Mouse (Mus musculus) embryonic stem cell, embryonic (primary cell): ENCODE measurements around the gene Dlgap4.

Experiments used
- CTCF ChIA-PET, 4 experiments: fragments of 300-600 bp in 2 of 4; fragments of 350-600 bp in 2 of 4; sonication (Branson Sonifier 250); formaldehyde crosslinking; loops; one replicate each; lab custom pipeline; 2022; ENCODE audit warnings: inconsistent platforms in 2 of 4; lab: Charles Lee
- POLR2A ChIA-PET, 4 experiments: fragments of 300-600 bp in 2 of 4; fragments of 350-600 bp in 2 of 4; sonication (Branson Sonifier 250); formaldehyde crosslinking; loops; one replicate each; lab custom pipeline; 2022; ENCODE audit warnings: antibody characterized with exemption in 4 of 4, inconsistent platforms in 1 of 4; lab: Charles Lee

Dlgap4 gene

DNA sequence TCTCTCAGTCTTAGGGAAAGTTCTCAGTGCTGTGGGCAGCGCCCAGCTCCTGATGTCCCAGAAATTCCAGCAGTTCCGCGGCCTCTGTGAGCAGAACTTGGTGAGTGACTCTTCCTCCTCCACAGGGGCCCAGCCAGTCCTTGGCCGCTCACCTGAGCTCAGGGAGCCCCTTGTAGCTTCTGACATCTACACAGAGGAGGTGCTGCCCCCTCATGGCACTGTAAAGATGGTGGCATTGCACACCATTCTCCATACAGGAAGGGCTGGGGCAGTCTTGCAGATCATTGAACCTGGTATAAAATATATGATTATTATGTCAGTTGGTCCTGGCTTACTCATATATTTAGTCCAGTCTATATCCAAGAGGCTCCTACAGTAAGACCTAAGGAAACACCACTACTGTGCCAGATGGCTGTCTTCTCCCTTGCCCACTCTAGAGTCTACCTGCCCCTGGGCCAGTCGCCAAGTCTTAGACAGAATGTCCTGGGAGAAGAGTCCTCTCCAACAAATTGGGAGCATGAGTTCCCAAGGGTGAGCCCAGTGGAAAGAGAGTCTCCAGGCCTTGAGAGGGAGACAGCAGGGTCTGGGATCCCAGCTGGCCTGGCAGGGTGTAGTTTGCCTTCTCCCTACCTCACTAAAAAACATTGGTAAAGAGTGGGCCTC lies 147.5 kb downstream of the Dlgap4 start:
- POLR2A ChIA-PET, result interaction anchor here in 3 of 4 experiments (0.6 to 3.9 kb wide), 8 partner anchors 14 to 1645 kb away, joined by 3 to 13 read pairs (median 4); partner anchors contain the start of gene Myl9 (in 1 of the 3)
- CTCF ChIA-PET, result interaction anchor here in 2 of 4 experiments (0.5 to 1.8 kb wide), 7 partner anchors 14 to 557 kb away, joined by 3 to 6 read pairs (median 4); partner anchors contain the start of gene Myl9 (in 1 of the 2)

GRCm38 (mm10) chr2:156761521-156762278 lies 148.2 kb downstream of the Dlgap4 start:
- CTCF ChIA-PET, result interaction anchor here in 1 of 4 experiments (1.8 kb wide), 1 partner anchor 13 kb away, joined by 6 read pairs; the partner anchor contains the start of gene Myl9
- POLR2A ChIA-PET, result interaction anchor here in 3 of 4 experiments (0.6 to 3.9 kb wide), 5 partner anchors 16 to 263 kb away, joined by 3 to 13 read pairs (median 4); no protein-coding TSS in a partner anchor

GRCm38 (mm10) chr2:156762499-156762898 lies 149.0 kb downstream of the Dlgap4 start:
- CTCF ChIA-PET, result interaction anchor here in 1 of 4 experiments (0.6 kb wide), 1 partner anchor 44 kb away, joined by 3 read pairs; no protein-coding TSS in a partner anchor
- POLR2A ChIA-PET, result interaction anchor here in 3 of 4 experiments (0.6 to 3.9 kb wide), 5 partner anchors 15 to 522 kb away, joined by 3 to 13 read pairs (median 3); no protein-coding TSS in a partner anchor

- ChIA-PET POLR2A (interaction anchor here in 3 of 4 experiments (0.5 to 3.9 kb wide), 8 partner anchors 34 to 807 kb away, joined by 3 to 13 read pairs (median 3); partner anchors contain the start of gene Cep250 (in 1 of the 3)), CTCF (interaction anchor here in 3 of 4 experiments (0.6 to 0.7 kb wide), 4 partner anchors 20 to 498 kb away, joined by 3 to 9 read pairs (median 6); no protein-coding TSS in a partner anchor)
Observed at GRCm38 (mm10) chr2:156763101-156763500, 149.6 kb downstream of the Dlgap4 start.

DNA sequence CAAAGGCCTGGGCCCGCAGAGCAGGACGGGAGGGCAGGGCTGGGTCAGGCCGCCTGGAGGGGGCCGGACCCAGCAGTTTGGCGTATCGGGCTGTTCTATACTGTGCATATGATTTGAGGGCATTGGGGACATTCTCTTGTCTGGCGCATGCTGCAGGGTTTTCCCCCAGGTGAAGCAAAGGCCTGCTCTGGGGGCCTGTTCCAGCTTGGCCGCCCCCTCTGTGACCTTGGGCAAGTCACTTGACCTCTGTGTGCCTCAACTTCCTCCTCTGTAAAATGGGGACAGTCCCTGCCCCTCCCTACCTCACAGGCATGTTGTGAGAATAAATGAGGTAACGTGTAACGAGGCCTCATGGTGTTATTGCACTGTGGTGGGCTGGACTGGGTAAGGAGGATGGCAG lies 150.5 kb downstream of the Dlgap4 start:
- ChIA-PET POLR2A (interaction anchor here in 2 of 4 experiments (0.5 to 3.9 kb wide), 7 partner anchors 10 to 316 kb away, joined by 3 to 13 read pairs (median 3); partner anchors contain the start of gene Myl9 (in 2 of the 2)), CTCF (no interaction called here)

DNA sequence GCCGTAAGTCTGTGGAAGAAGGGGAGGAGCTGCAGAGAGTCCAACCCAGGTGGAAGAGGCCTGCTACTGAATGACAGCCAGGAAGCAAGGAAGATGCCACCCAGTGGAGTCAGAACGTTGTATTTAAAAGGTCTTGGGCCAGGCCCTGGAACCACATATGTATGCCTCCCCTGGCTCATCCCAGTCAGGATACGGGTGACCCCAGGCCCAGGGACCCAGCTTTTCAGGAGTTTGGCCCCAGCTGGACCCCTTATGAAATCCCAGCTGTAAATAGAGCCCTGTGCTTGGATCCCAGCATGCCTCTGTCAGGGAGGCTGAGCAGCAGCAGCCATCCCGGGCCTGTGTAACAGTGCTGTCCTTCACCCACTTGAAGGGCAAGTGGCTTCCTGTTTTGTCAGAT lies 151.2 kb downstream of the Dlgap4 start:
- ChIA-PET POLR2A (interaction anchor here in 3 of 4 experiments (0.6 to 3.9 kb wide), 10 partner anchors 9 to 339 kb away, joined by 3 to 13 read pairs (median 3); partner anchors contain the start of gene Myl9 (in 2 of the 3)), CTCF (interaction anchor here in 1 of 4 experiments (1.8 kb wide), 1 partner anchor 17 kb away, joined by 4 read pairs; no protein-coding TSS in a partner anchor)

DNA sequence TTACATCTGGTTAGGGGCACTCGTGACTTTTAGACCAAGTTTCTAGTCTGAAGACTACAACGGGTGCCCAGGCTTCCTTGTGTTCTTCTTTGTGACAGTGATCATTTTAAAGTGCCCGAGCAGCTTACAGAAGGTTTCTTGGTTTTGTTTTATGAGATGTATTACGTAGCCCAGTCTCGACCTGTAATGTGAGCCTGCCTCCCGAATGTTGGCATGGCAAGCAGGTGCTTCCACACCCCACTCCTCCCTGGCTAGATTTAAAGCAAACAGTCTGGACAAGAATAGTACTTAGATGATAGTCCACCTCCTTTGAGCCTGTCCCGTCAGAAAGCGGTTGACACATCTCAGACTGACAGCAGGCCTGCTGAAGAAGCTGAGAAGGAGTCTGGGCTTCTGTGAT lies 152.1 kb downstream of the Dlgap4 start:
- POLR2A ChIA-PET, result interaction anchor here in 3 of 4 experiments (1.1 to 2.7 kb wide), 4 partner anchors 10 to 340 kb away, joined by 3 to 7 read pairs (median 4); partner anchors contain the start of gene Myl9 (in 1 of the 3)
- CTCF ChIA-PET, result interaction anchor here in 1 of 4 experiments (0.9 to 1.8 kb wide), 2 partner anchors 9 to 16 kb away, joined by 3 to 4 read pairs; no protein-coding TSS in a partner anchor

GRCm38 (mm10) chr2:156766227-156767019 lies 152.9 kb downstream of the Dlgap4 start:
- ChIA-PET CTCF (interaction anchor here in 3 of 4 experiments (0.6 to 1.8 kb wide), 4 partner anchors 8 to 43 kb away, joined by 3 to 4 read pairs (median 4); no protein-coding TSS in a partner anchor), POLR2A (interaction anchor here in 2 of 4 experiments (0.9 to 2.7 kb wide), 4 partner anchors 9 to 39 kb away, joined by 4 to 7 read pairs (median 4); partner anchors contain the start of gene Myl9 (in 1 of the 2))

DNA sequence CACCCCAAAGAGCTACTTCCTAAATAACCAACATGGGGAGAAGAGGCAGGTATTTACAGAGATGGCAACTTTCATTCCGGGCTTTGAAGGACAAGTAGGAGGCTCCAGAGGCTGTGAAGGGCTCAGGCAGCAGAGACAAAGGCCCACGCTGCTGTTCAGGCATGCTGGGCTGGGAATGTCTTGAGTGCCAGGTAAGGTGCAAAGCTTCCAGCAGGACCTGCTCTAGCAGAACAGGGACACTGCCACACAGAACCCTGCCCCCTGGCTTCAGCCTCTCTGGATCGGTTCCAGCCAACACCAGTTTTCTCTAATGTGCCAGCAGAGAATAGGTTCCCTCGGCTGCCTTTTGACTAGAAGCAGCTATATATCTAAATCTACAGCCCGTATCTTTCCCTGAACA lies 153.6 kb downstream of the Dlgap4 start:
- POLR2A ChIA-PET, result interaction anchor here in 2 of 4 experiments (0.9 to 1.3 kb wide), 3 partner anchors 8 to 39 kb away, joined by 4 read pairs; partner anchors contain the start of gene Myl9 (in 1 of the 2)
- CTCF ChIA-PET, result interaction anchor here in 2 of 4 experiments (0.6 to 0.7 kb wide), 2 partner anchors 16 to 43 kb away, joined by 4 read pairs; no protein-coding TSS in a partner anchor

DNA sequence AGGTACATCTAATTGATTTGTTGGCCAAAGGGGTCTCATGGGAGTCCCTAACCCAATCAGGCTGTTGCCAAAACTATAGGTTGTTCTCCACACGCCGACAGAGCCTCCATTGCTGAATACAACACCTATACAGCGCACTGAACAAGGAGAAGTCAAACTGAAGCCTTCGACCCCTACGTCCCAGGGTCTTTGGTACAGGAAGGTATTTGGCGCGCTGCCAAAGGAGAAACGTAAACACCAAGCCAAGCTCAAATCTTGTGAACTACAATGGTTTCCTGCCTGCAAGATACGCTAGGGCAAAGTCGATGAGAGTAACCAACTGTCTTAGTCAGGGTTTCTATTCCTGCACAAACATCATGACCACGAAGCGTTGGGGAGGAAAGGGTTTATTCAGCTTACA lies 155.8 kb downstream of the Dlgap4 start:
- CTCF ChIA-PET, result interaction anchor here in 1 of 4 experiments (0.5 kb wide), 1 partner anchor 932 kb away, joined by 3 read pairs; no protein-coding TSS in a partner anchor
- POLR2A ChIA-PET, result interaction anchor here in 2 of 4 experiments (0.6 to 1.5 kb wide), 4 partner anchors 11 to 393 kb away, joined by 3 to 6 read pairs (median 4); no protein-coding TSS in a partner anchor

- ChIA-PET POLR2A (interaction anchor here in 1 of 4 experiments (2.0 kb wide), 1 partner anchor 9 kb away, joined by 12 read pairs; no protein-coding TSS in a partner anchor), CTCF (interaction anchor here in 2 of 4 experiments (0.6 to 1.2 kb wide), 2 partner anchors 8 to 580 kb away, joined by 3 read pairs; no protein-coding TSS in a partner anchor)
Observed at GRCm38 (mm10) chr2:156773470-156773869, 160.0 kb downstream of the Dlgap4 start.

DNA sequence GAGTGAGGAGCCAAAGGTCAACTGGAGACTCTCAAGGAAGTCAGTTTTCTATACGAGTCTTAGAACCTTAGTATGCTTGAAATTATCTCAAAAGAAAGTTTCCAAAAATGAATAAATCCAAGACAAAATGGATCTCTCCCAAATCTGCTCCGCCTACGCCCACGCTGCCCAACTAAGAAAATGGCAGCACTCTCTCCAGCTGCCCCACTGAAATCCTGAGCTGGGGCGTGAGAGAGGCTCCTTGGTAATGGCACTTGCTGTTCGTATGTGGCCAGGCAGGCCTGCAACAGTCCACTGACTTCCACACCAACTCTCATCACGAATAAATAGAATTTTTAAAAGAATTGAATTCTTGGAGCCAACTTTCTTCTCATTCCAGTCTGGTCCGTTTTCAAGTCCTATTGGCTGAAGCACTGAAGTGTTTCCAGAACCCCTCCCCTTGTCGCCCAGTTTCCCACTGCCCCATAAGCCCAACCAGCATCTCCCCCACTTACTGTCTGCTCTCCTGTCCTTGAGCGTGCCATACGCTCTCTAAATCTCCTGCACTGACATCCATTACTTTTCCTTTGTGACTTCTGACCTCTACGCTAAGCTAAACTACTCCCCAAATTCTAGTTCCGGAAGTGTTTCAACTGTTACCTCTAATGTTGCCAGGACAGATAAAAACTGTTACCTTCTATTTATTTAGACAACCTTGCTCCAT lies 160.7 kb downstream of the Dlgap4 start:
- CTCF ChIA-PET, result interaction anchor here in 2 of 4 experiments (0.6 to 1.7 kb wide), 5 partner anchors 8 to 581 kb away, joined by 3 to 6 read pairs (median 3); no protein-coding TSS in a partner anchor
- POLR2A ChIA-PET, result interaction anchor here in 2 of 4 experiments (0.8 to 2.0 kb wide), 5 partner anchors 10 to 430 kb away, joined by 3 to 12 read pairs (median 5); partner anchors contain the start of gene Rbl1 (in 1 of the 2)

DNA sequence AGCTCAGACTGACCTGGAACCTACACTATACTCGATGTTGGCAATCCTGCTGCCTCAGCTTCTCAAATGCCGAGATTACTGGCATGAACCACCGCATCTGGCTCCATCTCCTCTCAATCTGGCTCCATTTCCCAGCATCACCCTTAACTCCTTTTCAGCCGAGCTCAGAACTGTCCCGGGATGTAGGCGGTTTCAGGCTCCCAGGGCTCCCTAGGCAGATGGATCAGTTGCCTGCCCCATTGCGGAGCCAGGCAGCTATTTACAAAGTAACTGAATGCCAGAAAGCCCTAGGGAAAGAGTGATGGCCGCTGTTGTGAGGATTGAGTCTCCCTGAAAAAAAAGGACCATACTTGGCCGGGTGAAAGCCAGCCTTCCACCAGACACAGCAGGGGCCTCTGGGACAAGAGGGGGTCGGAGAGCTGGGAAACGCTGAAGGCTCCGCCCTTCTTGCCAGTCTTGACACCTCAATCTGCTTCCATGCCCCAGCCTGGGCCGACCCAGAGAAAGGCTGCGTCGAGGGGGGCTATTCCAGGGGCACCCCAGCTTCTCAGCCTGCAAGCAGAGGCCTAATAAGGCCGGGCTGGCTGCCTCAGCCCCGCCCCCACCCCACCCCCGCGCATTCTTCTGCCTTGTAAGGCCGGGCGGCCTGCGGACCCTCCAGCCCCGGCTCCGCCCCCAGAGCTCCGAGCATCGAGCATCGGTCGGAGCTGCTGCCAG lies 161.4 kb downstream of the Dlgap4 start, which contains the start of gene Myl9:
Gene Myl9, plus strand, starts transcription at position 683 of the 717 bp plus-strand sequence.
- ChIA-PET POLR2A (interaction anchor here in 2 of 4 experiments (0.6 to 2.0 kb wide), 14 partner anchors 8 to 1926 kb away, joined by 3 to 12 read pairs (median 4); partner anchors contain the start of genes 6430550D23Rik (in 1 of the 2), Ergic3 (in 1 of the 2), Rbl1 (in 1 of the 2) and Tgif2 (in 1 of the 2)), CTCF (interaction anchor here in 3 of 4 experiments (0.5 to 1.7 kb wide), 14 partner anchors 9 to 771 kb away, joined by 3 to 10 read pairs (median 4); no protein-coding TSS in a partner anchor)
